12 mouse cellular contexts compared by ENCODE assay signal in genomic region chr8:13686426-13686825, GRCm38 (mm10). TPM values are rescaled to one million over a fixed set of nuclear protein-coding genes. Genes with fewer than 3 reads are reported as not detected.
DNase-seq lines count a peak whose midpoint lies in the region; ATAC-seq lines count a peak whose summit lies in the region.
"Had no signal": no experiment of that assay in that cellular context is flagged by ENCODE, and none has a peak within 500 bp of the region (broad histone marks: within the 10 kb centered on the region; RNA-seq: fewer than 3 reads in every experiment).

No protein-coding gene starts in this region.

- H3K36me3 ChIP-seq in intestine, embryonic 15.5 days, result no peaks in the 10 kb centered on the region
- H3K36me3 ChIP-seq in intestine, embryonic 16.5 days (ENCODE audit: control insufficient read depth, insufficient read depth, low read length), result no peaks in the 10 kb centered on the region
- H3K36me3 ChIP-seq in hindbrain, embryonic 16.5 days (ENCODE audit: control insufficient read depth, insufficient read depth, low read length), result no peaks in the 10 kb centered on the region
- no peaks in the 10 kb centered on the region for H3K36me3 ChIP-seq in heart, embryonic 11.5 days (ENCODE audit: control insufficient read depth, insufficient read depth, low read length)
- H3K36me3 ChIP-seq: forebrain, embryonic 10.5 days had no signal

- H3K9me3 ChIP-seq in intestine, embryonic 15.5 days, result no peaks in the 10 kb centered on the region
- no peaks in the 10 kb centered on the region for H3K9me3 ChIP-seq in intestine, embryonic 16.5 days (ENCODE audit: control insufficient read depth, low read length)
- H3K9me3 ChIP-seq in hindbrain, embryonic 16.5 days (ENCODE audit: control insufficient read depth, low read length), result no peaks in the 10 kb centered on the region; the same call in 1 of the 2 replicates
- peaks cover 3% of the 10 kb centered on the region; the same call in 1 of the 2 replicates for H3K9me3 ChIP-seq in heart, embryonic 11.5 days (replicated peaks; ENCODE audit: control insufficient read depth, low read length)

- H3K4me3 ChIP-seq in intestine, embryonic 15.5 days (replicated peaks), result no peak overlapping the region
- H3K4me3 ChIP-seq in intestine, embryonic 16.5 days (ENCODE audit: low read length), result no peak overlapping the region
- H3K4me3 ChIP-seq in hindbrain, embryonic 16.5 days (ENCODE audit: low read length), result no peak overlapping the region
- no peak overlapping the region for H3K4me3 ChIP-seq in heart, embryonic 11.5 days (ENCODE audit: low read depth, low read length)
- H3K4me3 ChIP-seq: forebrain, embryonic 10.5 days had no signal

- WGBS in intestine, embryonic 15.5 days, result 59% methylated on average over 7 of the region's 7 CpGs
- 56% methylated on average over 7 of the region's 7 CpGs for WGBS in intestine, embryonic 16.5 days
- WGBS in hindbrain, embryonic 16.5 days, result 78% methylated on average over 7 of the region's 7 CpGs
- WGBS in heart, embryonic 11.5 days (ENCODE audit: insufficient replicate concordance), result 66% methylated on average over 7 of the region's 7 CpGs

- DNase-seq in natural killer cell, adult 2 months (ENCODE audit: low spot score in 2 of 2), result peak; percentile 85 to 88
- DNase-seq in thymus, postnatal 0 days (ENCODE audit: low spot score), result peak; percentile 90
- DNase-seq in ovary, adult 18-20 months (ENCODE audit: low spot score), result no peak
- DNase-seq: kidney, postnatal 25 days had no signal

- H3K4me2 ChIP-seq in intestine, embryonic 15.5 days (replicated peaks), result no peak overlapping the region
- no peak overlapping the region for H3K4me2 ChIP-seq in intestine, embryonic 16.5 days (ENCODE audit: low read depth, low read length)
- H3K4me2 ChIP-seq in hindbrain, embryonic 16.5 days (ENCODE audit: low read length), result no peak overlapping the region
- H3K4me2 ChIP-seq in heart, embryonic 11.5 days, result no peak overlapping the region

- 0 out of 2 replicates have a peak, but pooled peaks have one; percentile 12 for ATAC-seq in intestine, embryonic 15.5 days
- no peak for ATAC-seq in intestine, embryonic 16.5 days
- peak; percentile 96 for ATAC-seq in activated CD4-positive, CD25-positive, alpha-beta regulatory T cell, adult 4 months
- no peak for ATAC-seq in hindbrain, embryonic 16.5 days
- no peak for ATAC-seq in heart, embryonic 11.5 days (replicated peaks; ENCODE audit: insufficient number of reproducible peaks, low FRiP score, low TSS enrichment)

- H3K4me1 ChIP-seq in intestine, embryonic 15.5 days (replicated peaks), result peaks cover 10% of the 10 kb centered on the region
- H3K4me1 ChIP-seq in intestine, embryonic 16.5 days (ENCODE audit: control insufficient read depth, insufficient read depth, low read length), result peaks cover 3% of the 10 kb centered on the region
- peaks cover 2% of the 10 kb centered on the region for H3K4me1 ChIP-seq in hindbrain, embryonic 16.5 days (ENCODE audit: control insufficient read depth, insufficient read depth, low read depth, low read length)
- H3K4me1 ChIP-seq in heart, embryonic 11.5 days (ENCODE audit: control insufficient read depth, insufficient read depth, low read length), result peaks cover 9% of the 10 kb centered on the region; the same call in 1 of the 2 replicates

- H3K27ac ChIP-seq in intestine, embryonic 15.5 days, result no peak overlapping the region
- H3K27ac ChIP-seq in intestine, embryonic 16.5 days (ENCODE audit: low read length), result no peak overlapping the region
- H3K27ac ChIP-seq in hindbrain, embryonic 16.5 days (ENCODE audit: low read depth, low read length), result no peak overlapping the region
- H3K27ac ChIP-seq in heart, embryonic 11.5 days (ENCODE audit: low read depth, low read length), result no peak overlapping the region
- H3K27ac ChIP-seq: forebrain, embryonic 10.5 days had no signal

- H3K9ac ChIP-seq in intestine, embryonic 15.5 days, result no peak overlapping the region
- H3K9ac ChIP-seq in intestine, embryonic 16.5 days (ENCODE audit: low read depth, low read length), result no peak overlapping the region
- no peak overlapping the region for H3K9ac ChIP-seq in hindbrain, embryonic 16.5 days (ENCODE audit: low read depth, low read length)
- no peak overlapping the region for H3K9ac ChIP-seq in heart, embryonic 11.5 days (ENCODE audit: low read depth, low read length)

- H3K27me3 ChIP-seq in intestine, embryonic 15.5 days (replicated peaks), result no peaks in the 10 kb centered on the region
- H3K27me3 ChIP-seq in intestine, embryonic 16.5 days (replicated peaks; ENCODE audit: control insufficient read depth, insufficient read depth, low read length), result no peaks in the 10 kb centered on the region
- no peaks in the 10 kb centered on the region for H3K27me3 ChIP-seq in hindbrain, embryonic 16.5 days (replicated peaks; ENCODE audit: control insufficient read depth, insufficient read depth, low read length)
- H3K27me3 ChIP-seq in heart, embryonic 11.5 days (ENCODE audit: control insufficient read depth, insufficient read depth, low read length), result no peaks in the 10 kb centered on the region
- H3K27me3 ChIP-seq: CH12.LX had no signal

RNA-seq across cellular contexts. Expression of gene Rasa3, which starts 9.0 kb away (rescaled TPM):
- polyA plus RNA-seq in intestine, embryonic 15.5 days (2015; fragmentation: Nextera tagmentation; extraction: Ambion mirVana), result 19.1 and 22.2 TPM in 2 replicates
- 20.7 and 21.3 TPM in 2 replicates for polyA plus RNA-seq in intestine, embryonic 16.5 days (2015; fragmentation: Nextera tagmentation; extraction: Ambion mirVana)
- polyA plus RNA-seq in activated CD4-positive, CD25-positive, alpha-beta regulatory T cell, adult 4 months (2017; shearing (Covaris generic)), result 100 to 1,000 TPM in 1 of 2 experiments, 10 to 100 TPM in 1; 89.4 to 115 TPM
- polyA plus RNA-seq in thymus, postnatal 0 days (2015; fragmentation: Nextera tagmentation; extraction: Ambion mirVana), result 24.2 TPM in 2 replicates
- polyA plus RNA-seq in hindbrain, embryonic 16.5 days (2015; fragmentation: Nextera tagmentation; extraction: Ambion mirVana), result 43.5 and 46.3 TPM in 2 replicates
- polyA plus RNA-seq in heart, embryonic 11.5 days (2014; fragmentation: Nextera tagmentation; extraction: Ambion mirVana), result 26.3 and 36.3 TPM in 2 replicates

RNA-seq across cellular contexts. Expression of gene Cfap97d2, which starts 19.3 kb away (rescaled TPM):
- polyA plus RNA-seq in intestine, embryonic 15.5 days (2015; fragmentation: Nextera tagmentation; extraction: Ambion mirVana), result 0.10 TPM in 1 of 2 replicates, not detected in the other
- 0.18 TPM in 1 of 2 replicates, not detected in the other for polyA plus RNA-seq in intestine, embryonic 16.5 days (2015; fragmentation: Nextera tagmentation; extraction: Ambion mirVana)
- not detected for polyA plus RNA-seq in activated CD4-positive, CD25-positive, alpha-beta regulatory T cell, adult 4 months (2017; shearing (Covaris generic))
- polyA plus RNA-seq in thymus, postnatal 0 days (2015; fragmentation: Nextera tagmentation; extraction: Ambion mirVana), result 0.08 TPM in 1 of 2 replicates, not detected in the other
- polyA plus RNA-seq in hindbrain, embryonic 16.5 days (2015; fragmentation: Nextera tagmentation; extraction: Ambion mirVana), result 1.0 and 1.9 TPM in 2 replicates
- polyA plus RNA-seq in heart, embryonic 11.5 days (2014; fragmentation: Nextera tagmentation; extraction: Ambion mirVana), result not detected in 2 replicates
- polyA plus RNA-seq: liver, embryonic 16.5 days had no signal

Comparison
In these comparisons a context has a peak if more than half of its experiments do, and no peak if none do; other contexts are left out.
1. ATAC-seq: peak in intestine, embryonic 15.5 days (single experiment) and activated CD4-positive, CD25-positive, alpha-beta regulatory T cell, adult 4 months (single experiment); none in intestine, embryonic 16.5 days (single experiment), hindbrain, embryonic 16.5 days (single experiment) and heart, embryonic 11.5 days (single experiment).